Mouse (Mus musculus): ENCODE results near the gene Fbxo9. TPM values are rescaled to one million over a fixed set of nuclear protein-coding genes. Genes with fewer than 3 reads are reported as not detected.
"Not testable (repeated sequence)": the region's sequence is repeated elsewhere in the genome, so short reads cannot be mapped to it uniquely, and the experiment has no call there.

Fbxo9 gene
- polyA plus RNA-seq, 1 experiment from 2014 or later, result 43.0 TPM

GRCm38 (mm10) chr9:78073713-78074340, 35.0 kb downstream of the Fbxo9 start:
- Histone ChIP-seq H3K9ac (ENCODE audit: low read length) (no peak overlapping the region), H3K4me2 (ENCODE audit: low read length) (no peak overlapping the region), H3K36me3 (ENCODE audit: control insufficient read depth, insufficient read depth, low read length) (no peaks in the 10 kb centered on the region), H3K4me1 (replicated peaks; ENCODE audit: control insufficient read depth, insufficient read depth, low read length) (no peaks in the 10 kb centered on the region), H3K27ac (ENCODE audit: low read depth) (no peak overlapping the region), H3K27me3 (replicated peaks; ENCODE audit: control insufficient read depth, insufficient read depth, low read length) (no peaks in the 10 kb centered on the region), H3K9me3 (ENCODE audit: control insufficient read depth, low read length) (no peaks in the 10 kb centered on the region), H3K4me3 (ENCODE audit: low read depth, low read length) (no peak overlapping the region)
- ATAC-seq (replicated peaks; ENCODE audit: low FRiP score, low TSS enrichment, low read depth) (no peak), DNase-seq (ENCODE audit: low spot score) (no peak)
- WGBS, result 83% methylated on average over 13 of the region's 13 CpGs

- DNase-seq (ENCODE audit: low spot score); H3K9ac ChIP-seq (ENCODE audit: low read length); H3K27ac ChIP-seq (ENCODE audit: low read depth); H3K4me1 ChIP-seq (replicated peaks; ENCODE audit: control insufficient read depth, insufficient read depth, low read length); H3K27me3 ChIP-seq (replicated peaks; ENCODE audit: control insufficient read depth, insufficient read depth, low read length); ATAC-seq (replicated peaks; ENCODE audit: low FRiP score, low TSS enrichment, low read depth); H3K4me2 ChIP-seq (ENCODE audit: low read length); H3K9me3 ChIP-seq (ENCODE audit: control insufficient read depth, low read length); H3K4me3 ChIP-seq (ENCODE audit: low read depth, low read length); H3K36me3 ChIP-seq (ENCODE audit: control insufficient read depth, insufficient read depth, low read length): not testable (repeated sequence)
- WGBS, result 88% methylated on average over 3 of the region's 3 CpGs
Observed at GRCm38 (mm10) chr9:78073291-78073690, 35.6 kb downstream of the Fbxo9 start.

- no peak overlapping the region for H3K9ac ChIP-seq (ENCODE audit: low read length)
- H3K36me3 ChIP-seq (ENCODE audit: control insufficient read depth, insufficient read depth, low read length), result no peaks in the 10 kb centered on the region
- no peak overlapping the region for H3K4me3 ChIP-seq (ENCODE audit: low read depth, low read length)
- no peak overlapping the region for H3K4me2 ChIP-seq (ENCODE audit: low read length)
- no peaks in the 10 kb centered on the region for H3K4me1 ChIP-seq (replicated peaks; ENCODE audit: control insufficient read depth, insufficient read depth, low read length)
- no peaks in the 10 kb centered on the region for H3K27me3 ChIP-seq (replicated peaks; ENCODE audit: control insufficient read depth, insufficient read depth, low read length)
- H3K27ac ChIP-seq (ENCODE audit: low read depth), result no peak overlapping the region
- no peak for ATAC-seq (replicated peaks; ENCODE audit: low FRiP score, low TSS enrichment, low read depth)
- no peak for DNase-seq (ENCODE audit: low spot score)
- H3K9me3 ChIP-seq (ENCODE audit: control insufficient read depth, low read length), result no peaks in the 10 kb centered on the region
- WGBS, result 92% methylated on average over 4 of the region's 4 CpGs
Observed at GRCm38 (mm10) chr9:78071626-78072025, 37.2 kb downstream of the Fbxo9 start.

- Histone ChIP-seq H3K36me3 (ENCODE audit: control insufficient read depth, insufficient read depth, low read length) (no peaks in the 10 kb centered on the region), H3K4me2 (ENCODE audit: low read length) (no peak overlapping the region), H3K27ac (ENCODE audit: low read depth) (no peak overlapping the region), H3K9me3 (ENCODE audit: control insufficient read depth, low read length) (no peaks in the 10 kb centered on the region), H3K27me3 (replicated peaks; ENCODE audit: control insufficient read depth, insufficient read depth, low read length) (no peaks in the 10 kb centered on the region), H3K4me3 (ENCODE audit: low read depth, low read length) (no peak overlapping the region), H3K4me1 (replicated peaks; ENCODE audit: control insufficient read depth, insufficient read depth, low read length) (no peaks in the 10 kb centered on the region), H3K9ac (ENCODE audit: low read length) (no peak overlapping the region)
- WGBS, result 66% methylated on average over 5 of the region's 5 CpGs
- DNase-seq (ENCODE audit: low spot score), result no peak
- ATAC-seq (replicated peaks; ENCODE audit: low FRiP score, low TSS enrichment, low read depth), result no peak
Observed at GRCm38 (mm10) chr9:78070496-78070895, 38.4 kb downstream of the Fbxo9 start.

GRCm38 (mm10) chr9:78064121-78064520, 44.7 kb downstream of the Fbxo9 start:
- H3K4me2 ChIP-seq (ENCODE audit: low read length), result no peak overlapping the region

GRCm38 (mm10) chr9:78062392-78062791, 46.5 kb downstream of the Fbxo9 start:
- Histone ChIP-seq H3K4me3 (ENCODE audit: low read depth, low read length) (no peak overlapping the region), H3K27me3 (replicated peaks; ENCODE audit: control insufficient read depth, insufficient read depth, low read length) (no peaks in the 10 kb centered on the region), H3K36me3 (ENCODE audit: control insufficient read depth, insufficient read depth, low read length) (no peaks in the 10 kb centered on the region), H3K4me1 (replicated peaks; ENCODE audit: control insufficient read depth, insufficient read depth, low read length) (no peaks in the 10 kb centered on the region), H3K4me2 (ENCODE audit: low read length) (no peak overlapping the region), H3K27ac (ENCODE audit: low read depth) (no peak overlapping the region), H3K9me3 (ENCODE audit: control insufficient read depth, low read length) (no peaks in the 10 kb centered on the region), H3K9ac (ENCODE audit: low read length) (no peak overlapping the region)
- no peak for DNase-seq (ENCODE audit: low spot score)
- ATAC-seq (replicated peaks; ENCODE audit: low FRiP score, low TSS enrichment, low read depth), result no peak
- WGBS, result 88% methylated on average over 9 of the region's 9 CpGs

More at GRCm38 (mm10) chr9:78064121-78064520, 44.7 kb downstream of the Fbxo9 start:
- Histone ChIP-seq H3K36me3 (ENCODE audit: control insufficient read depth, insufficient read depth, low read length) (no peaks in the 10 kb centered on the region), H3K27ac (ENCODE audit: low read depth) (no peak overlapping the region), H3K4me3 (ENCODE audit: low read depth, low read length) (no peak overlapping the region), H3K9ac (ENCODE audit: low read length) (no peak overlapping the region), H3K27me3 (replicated peaks; ENCODE audit: control insufficient read depth, insufficient read depth, low read length) (no peaks in the 10 kb centered on the region), H3K4me1 (replicated peaks; ENCODE audit: control insufficient read depth, insufficient read depth, low read length) (no peaks in the 10 kb centered on the region), H3K9me3 (ENCODE audit: control insufficient read depth, low read length) (no peaks in the 10 kb centered on the region)
- 46% methylated on average over 10 of the region's 10 CpGs for WGBS
- DNase-seq (ENCODE audit: low spot score), result no peak
- ATAC-seq (replicated peaks; ENCODE audit: low FRiP score, low TSS enrichment, low read depth), result no peak

GRCm38 (mm10) chr9:78059525-78060120, 49.2 kb downstream of the Fbxo9 start:
- no peak overlapping the region for H3K4me2 ChIP-seq (ENCODE audit: low read length)
- no peak overlapping the region for H3K4me3 ChIP-seq (ENCODE audit: low read depth, low read length)
- H3K9ac ChIP-seq (ENCODE audit: low read length), result no peak overlapping the region
- 74% methylated on average over 16 of the region's 16 CpGs for WGBS
- no peaks in the 10 kb centered on the region for H3K36me3 ChIP-seq (ENCODE audit: control insufficient read depth, insufficient read depth, low read length)
- ATAC-seq (replicated peaks; ENCODE audit: low FRiP score, low TSS enrichment, low read depth) (no peak), DNase-seq (ENCODE audit: low spot score) (no peak)
- no peak overlapping the region for H3K27ac ChIP-seq (ENCODE audit: low read depth)
- H3K9me3 ChIP-seq (ENCODE audit: control insufficient read depth, low read length), result no peaks in the 10 kb centered on the region
- H3K4me1 ChIP-seq (replicated peaks; ENCODE audit: control insufficient read depth, insufficient read depth, low read length), result no peaks in the 10 kb centered on the region
- H3K27me3 ChIP-seq (replicated peaks; ENCODE audit: control insufficient read depth, insufficient read depth, low read length), result no peaks in the 10 kb centered on the region

GRCm38 (mm10) chr9:78054298-78054697, 54.6 kb downstream of the Fbxo9 start:
- Histone ChIP-seq H3K27me3 (replicated peaks; ENCODE audit: control insufficient read depth, insufficient read depth, low read length) (no peaks in the 10 kb centered on the region), H3K4me2 (ENCODE audit: low read length) (no peak overlapping the region), H3K9ac (ENCODE audit: low read length) (no peak overlapping the region), H3K9me3 (ENCODE audit: control insufficient read depth, low read length) (no peaks in the 10 kb centered on the region), H3K36me3 (ENCODE audit: control insufficient read depth, insufficient read depth, low read length) (no peaks in the 10 kb centered on the region), H3K4me3 (ENCODE audit: low read depth, low read length) (no peak overlapping the region), H3K27ac (ENCODE audit: low read depth) (no peak overlapping the region), H3K4me1 (replicated peaks; ENCODE audit: control insufficient read depth, insufficient read depth, low read length) (no peaks in the 10 kb centered on the region)
- ATAC-seq (replicated peaks; ENCODE audit: low FRiP score, low TSS enrichment, low read depth), result no peak
- no peak for DNase-seq (ENCODE audit: low spot score)
- WGBS, result 75% methylated on average over 3 of the region's 3 CpGs

- 65% methylated on average over 8 of the region's 8 CpGs for WGBS
- DNase-seq (ENCODE audit: low spot score) (no peak), ATAC-seq (replicated peaks; ENCODE audit: low FRiP score, low TSS enrichment, low read depth) (no peak)
- Histone ChIP-seq H3K27ac (ENCODE audit: low read depth) (no peak overlapping the region), H3K36me3 (ENCODE audit: control insufficient read depth, insufficient read depth, low read length) (no peaks in the 10 kb centered on the region), H3K4me1 (replicated peaks; ENCODE audit: control insufficient read depth, insufficient read depth, low read length) (no peaks in the 10 kb centered on the region), H3K9ac (ENCODE audit: low read length) (no peak overlapping the region), H3K4me2 (ENCODE audit: low read length) (no peak overlapping the region), H3K9me3 (ENCODE audit: control insufficient read depth, low read length) (no peaks in the 10 kb centered on the region), H3K27me3 (replicated peaks; ENCODE audit: control insufficient read depth, insufficient read depth, low read length) (no peaks in the 10 kb centered on the region), H3K4me3 (ENCODE audit: low read depth, low read length) (no peak overlapping the region)
Observed at GRCm38 (mm10) chr9:78053821-78054220, 55.0 kb downstream of the Fbxo9 start.
